Mouse (Mus musculus): ENCODE measurements around the gene Birc2.

GRCm38 (mm10) chr9:7871316-7872043, 34.6 kb upstream of the Birc2 start:
- TF ChIP-seq CTCF (IDR thresholded peaks at IDR 0.05; ENCODE audit: low read depth) = no peak
- TF ChIP-seq EP300 (IDR thresholded peaks at IDR 0.05; ENCODE audit: low read depth) = no peak

All from liver, postnatal 0 days (tissue).